Mouse (Mus musculus): ENCODE measurements at regions not wholly inside any gene's neighbourhood (a gene's known extent, or its start where the extent isn't known, plus 50 kb on each side); places are given as distances from the start of the nearest gene placed in this dataset.

- Histone ChIP-seq H3K27ac (ENCODE audit: insufficient read depth, low read depth, low read length) (no peak overlapping the region), H3K4me1 (ENCODE audit: control insufficient read depth, insufficient read depth, low read length) (no peaks in the 10 kb centered on the region), H3K4me3 (ENCODE audit: insufficient read depth, low read depth, low read length) (no peak overlapping the region)
- 97% methylated on average over 1 of the region's 1 CpGs for WGBS
- no peak for TF ChIP-seq POLR2A (IDR thresholded peaks at IDR 0.05; ENCODE audit: insufficient read depth, low read depth, low read length)
Measured at GRCm38 (mm10) chr1:133522825-133523224, 87.3 kb downstream of the Snrpe start.

GRCm38 (mm10) chr1:133520652-133521051, 89.4 kb downstream of the Snrpe start:
- Histone ChIP-seq H3K4me1 (ENCODE audit: control insufficient read depth, insufficient read depth, low read length) (no peaks in the 10 kb centered on the region), H3K4me3 (ENCODE audit: insufficient read depth, low read depth, low read length) (no peak overlapping the region), H3K27ac (ENCODE audit: insufficient read depth, low read depth, low read length) (no peak overlapping the region)
- no peak for TF ChIP-seq CTCF (IDR thresholded peaks at IDR 0.05; ENCODE audit: insufficient read depth, low read depth, low read length)
- no peak for TF ChIP-seq POLR2A (IDR thresholded peaks at IDR 0.05; ENCODE audit: insufficient read depth, low read depth, low read length)
- 82% methylated on average over 8 of the region's 8 CpGs for WGBS

DNA sequence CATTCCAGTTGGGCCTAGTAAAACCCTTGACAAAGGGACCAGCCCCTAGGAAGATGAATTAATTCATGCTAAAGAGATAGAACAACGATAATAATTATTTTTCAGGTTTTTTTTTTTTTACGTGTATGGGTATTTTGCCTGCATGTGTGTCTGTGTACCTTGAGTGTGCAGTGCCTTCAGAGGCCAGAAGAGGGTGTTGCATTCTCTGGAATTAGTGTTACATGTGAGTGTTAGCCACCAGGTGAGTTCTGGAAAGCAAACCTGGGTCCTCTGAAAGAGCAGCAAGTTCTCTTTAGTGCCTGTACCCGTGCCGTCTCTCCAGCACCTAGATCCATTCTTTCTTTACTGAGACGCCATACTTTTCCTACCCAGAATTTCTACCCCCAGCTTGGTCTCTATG, 92.8 kb upstream of the Sox13 start:
- H3K4me3 ChIP-seq (ENCODE audit: insufficient read depth, low read depth, low read length): no peak overlapping the region
- WGBS: 98% methylated on average over 5 of the region's 5 CpGs
- H3K27ac ChIP-seq (ENCODE audit: insufficient read depth, low read depth, low read length): no peak overlapping the region
- no peaks in the 10 kb centered on the region for H3K4me1 ChIP-seq (ENCODE audit: control insufficient read depth, insufficient read depth, low read length)
- TF ChIP-seq POLR2A (IDR thresholded peaks at IDR 0.05; ENCODE audit: insufficient read depth, low read depth, low read length) (no peak), CTCF (IDR thresholded peaks at IDR 0.05; ENCODE audit: insufficient read depth, low read depth, low read length) (no peak)

- TF ChIP-seq CTCF (IDR thresholded peaks at IDR 0.05; ENCODE audit: insufficient read depth, low read depth, low read length) (no peak), POLR2A (IDR thresholded peaks at IDR 0.05; ENCODE audit: insufficient read depth, low read depth, low read length) (no peak)
- no peaks in the 10 kb centered on the region for H3K4me1 ChIP-seq (ENCODE audit: control insufficient read depth, insufficient read depth, low read length)
- 94% methylated on average over 3 of the region's 3 CpGs for WGBS
- H3K27ac ChIP-seq (ENCODE audit: insufficient read depth, low read depth, low read length): no peak overlapping the region
- no peak overlapping the region for H3K4me3 ChIP-seq (ENCODE audit: insufficient read depth, low read depth, low read length)
Measured at GRCm38 (mm10) chr1:133504116-133504515, 79.9 kb upstream of the Sox13 start.

DNA sequence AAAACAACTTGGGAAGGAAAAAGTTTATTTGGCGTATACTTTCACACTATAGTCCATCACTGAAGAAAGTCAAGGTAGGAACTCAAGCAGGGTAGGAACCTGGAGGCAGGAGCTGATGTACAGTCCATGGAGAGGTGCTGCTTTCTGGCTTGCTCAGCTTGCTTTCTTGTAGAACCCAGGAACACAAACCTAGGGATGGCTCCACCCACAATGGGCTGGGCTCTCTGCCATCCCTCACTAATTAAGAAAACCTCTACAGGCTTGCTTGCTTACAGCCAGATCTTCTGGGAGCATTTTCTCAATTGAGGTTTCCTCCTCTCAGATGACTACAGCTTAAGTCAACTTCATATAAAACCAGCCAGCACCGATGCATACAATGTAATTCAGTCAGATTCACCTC, 79.2 kb upstream of the Sox13 start:
- no peaks in the 10 kb centered on the region for H3K4me1 ChIP-seq (ENCODE audit: control insufficient read depth, insufficient read depth, low read length)
- 91% methylated on average over 2 of the region's 2 CpGs for WGBS
- no peak overlapping the region for H3K27ac ChIP-seq (ENCODE audit: insufficient read depth, low read depth, low read length)
- no peak overlapping the region for H3K4me3 ChIP-seq (ENCODE audit: insufficient read depth, low read depth, low read length)
- TF ChIP-seq CTCF (IDR thresholded peaks at IDR 0.05; ENCODE audit: insufficient read depth, low read depth, low read length) (no peak), POLR2A (IDR thresholded peaks at IDR 0.05; ENCODE audit: insufficient read depth, low read depth, low read length) (no peak)

GRCm38 (mm10) chr1:133501016-133501415, 76.8 kb upstream of the Sox13 start:
- TF ChIP-seq POLR2A (IDR thresholded peaks at IDR 0.05; ENCODE audit: insufficient read depth, low read depth, low read length): no peak
- Histone ChIP-seq H3K4me1 (ENCODE audit: control insufficient read depth, insufficient read depth, low read length) (no peaks in the 10 kb centered on the region), H3K27ac (ENCODE audit: insufficient read depth, low read depth, low read length) (no peak overlapping the region), H3K4me3 (ENCODE audit: insufficient read depth, low read depth, low read length) (no peak overlapping the region)
- WGBS: 59% methylated on average over 13 of the region's 13 CpGs

- H3K27ac ChIP-seq (ENCODE audit: insufficient read depth, low read depth, low read length): peak overlapping the region; percentile 79
- peak overlapping the region; percentile 36 for H3K4me3 ChIP-seq (ENCODE audit: insufficient read depth, low read depth, low read length)
- TF ChIP-seq CTCF (IDR thresholded peaks at IDR 0.05; ENCODE audit: insufficient read depth, low read depth, low read length) (no peak), POLR2A (IDR thresholded peaks at IDR 0.05; ENCODE audit: insufficient read depth, low read depth, low read length) (no peak)
- H3K4me1 ChIP-seq (ENCODE audit: control insufficient read depth, insufficient read depth, low read length): peaks cover 18% of the 10 kb centered on the region
- WGBS: 4% methylated on average over 29 of the region's 29 CpGs
Measured at GRCm38 (mm10) chr1:133492986-133493741, 69.0 kb upstream of the Sox13 start.

DNA sequence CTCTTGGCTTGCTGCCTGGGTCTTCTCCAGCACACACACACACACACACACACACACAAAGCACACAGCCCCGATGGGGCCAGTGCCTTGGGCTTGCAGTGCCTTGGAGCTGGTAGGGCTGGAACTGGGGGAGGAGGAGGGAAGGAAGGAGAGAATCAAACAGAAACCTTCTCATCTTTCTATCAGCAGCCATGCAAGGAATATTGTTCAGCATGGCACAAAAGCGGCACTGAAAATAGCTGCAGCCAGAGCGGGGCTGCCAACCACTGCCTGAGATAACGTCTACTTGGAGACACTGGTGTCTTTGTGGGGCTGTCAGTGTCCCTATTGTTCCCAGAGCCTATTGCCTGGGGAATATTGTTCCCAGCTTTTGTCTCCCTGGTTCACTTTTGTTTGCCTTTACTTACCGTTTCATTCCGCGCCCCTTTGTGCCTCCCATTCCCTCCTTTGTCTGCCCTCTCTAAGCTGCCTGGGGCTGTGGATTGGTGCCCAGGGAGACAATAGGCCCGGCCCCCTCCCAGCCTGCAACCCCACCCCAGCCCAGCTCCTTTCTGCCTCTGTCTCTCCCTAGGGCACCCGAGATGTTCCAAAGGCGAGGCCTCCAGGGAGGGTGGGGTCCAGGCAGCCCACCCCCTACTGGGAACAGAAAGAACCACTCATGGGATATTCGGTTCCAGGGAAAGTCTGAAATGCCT, 68.3 kb upstream of the Sox13 start:
- 6% methylated on average over 11 of the region's 11 CpGs for WGBS
- H3K4me3 ChIP-seq (ENCODE audit: insufficient read depth, low read depth, low read length): peak overlapping the region; percentile 36; the same call in 1 of the 2 replicates
- TF ChIP-seq POLR2A (IDR thresholded peaks at IDR 0.05; ENCODE audit: insufficient read depth, low read depth, low read length): no peak
- TF ChIP-seq CTCF (IDR thresholded peaks at IDR 0.05; ENCODE audit: insufficient read depth, low read depth, low read length): no peak
- H3K27ac ChIP-seq (ENCODE audit: insufficient read depth, low read depth, low read length): peak overlapping the region; percentile 65
- peaks cover 18% of the 10 kb centered on the region for H3K4me1 ChIP-seq (ENCODE audit: control insufficient read depth, insufficient read depth, low read length)

GRCm38 (mm10) chr1:133491857-133492290, 67.7 kb upstream of the Sox13 start:
- peak overlapping the region; percentile 65 for H3K27ac ChIP-seq (ENCODE audit: insufficient read depth, low read depth, low read length)
- peaks cover 18% of the 10 kb centered on the region for H3K4me1 ChIP-seq (ENCODE audit: control insufficient read depth, insufficient read depth, low read length)
- TF ChIP-seq CTCF (IDR thresholded peaks at IDR 0.05; ENCODE audit: insufficient read depth, low read depth, low read length) (no peak), POLR2A (IDR thresholded peaks at IDR 0.05; ENCODE audit: insufficient read depth, low read depth, low read length) (no peak)
- no peak overlapping the region for H3K4me3 ChIP-seq (ENCODE audit: insufficient read depth, low read depth, low read length)
- WGBS: 26% methylated on average over 4 of the region's 4 CpGs

Data from olfactory bulb, adult 2 months (tissue).